Mouse (Mus musculus): Measurements from ENCODE around the gene Odaph. TPM values are rescaled to one million over a fixed set of nuclear protein-coding genes. Genes with fewer than 3 reads are reported as not detected.
"Not testable (repeated sequence)": the region's sequence is repeated elsewhere in the genome, so short reads cannot be mapped to it uniquely, and the experiment has no call there.

The Odaph gene
- not detected in 2 replicates for polyA plus RNA-seq (2016; fragmentation: Nextera tagmentation; extraction: Ambion mirVana)

- H3K27ac ChIP-seq, result no peak within 1 kb of the TSS
- no peaks in the 10 kb centered on the region for H3K9me3 ChIP-seq
- H3K9ac ChIP-seq, result no peak within 1 kb of the TSS
- no peak within 1 kb of the TSS for H3K4me2 ChIP-seq (replicated peaks)
- no peaks in the 10 kb centered on the region for H3K36me3 ChIP-seq
- no peaks in the 10 kb centered on the region for H3K4me1 ChIP-seq
- H3K27me3 ChIP-seq (replicated peaks), result no peaks in the 10 kb centered on the region
- H3K4me3 ChIP-seq, result no peak within 1 kb of the TSS
- no peak for ATAC-seq (ENCODE audit: low FRiP score, low read depth)
- WGBS, result 68% methylated on average over 4 of the region's 4 CpGs
Observed at GRCm38 (mm10) chr5:91987236-91987635, at the start of gene Odaph. Gene Odaph, plus strand, starts transcription at chr5:91987475.

GRCm38 (mm10) chr5:91945609-91946008 lies 41.7 kb upstream of the Odaph start:
- ATAC-seq (ENCODE audit: low FRiP score, low read depth), result not testable (repeated sequence)

GRCm38 (mm10) chr5:91947008-91947407 lies 40.3 kb upstream of the Odaph start:
- Histone ChIP-seq H3K27ac (no peak overlapping the region), H3K9ac (no peak overlapping the region), H3K4me3 (no peak overlapping the region), H3K4me1 (no peaks in the 10 kb centered on the region), H3K4me2 (replicated peaks) (no peak overlapping the region), H3K9me3 (no peaks in the 10 kb centered on the region), H3K36me3 (peaks cover 39% of the 10 kb centered on the region), H3K27me3 (replicated peaks) (no peaks in the 10 kb centered on the region)
- 97% methylated on average over 4 of the region's 4 CpGs for WGBS
- ATAC-seq (ENCODE audit: low FRiP score, low read depth), result no peak

More at GRCm38 (mm10) chr5:91945609-91946008, 41.7 kb upstream of the Odaph start:
- not testable (repeated sequence) for H3K4me3 ChIP-seq; H3K9me3 ChIP-seq; H3K27ac ChIP-seq; H3K4me1 ChIP-seq; H3K4me2 ChIP-seq (replicated peaks); H3K9ac ChIP-seq; H3K27me3 ChIP-seq (replicated peaks)
- WGBS, result 67% methylated on average over 1 of the region's 1 CpGs
- peaks cover 33% of the 10 kb centered on the region for H3K36me3 ChIP-seq

- 91% methylated on average over 7 of the region's 7 CpGs for WGBS
- Histone ChIP-seq H3K36me3 (peaks cover 49% of the 10 kb centered on the region), H3K9ac (no peak overlapping the region), H3K27ac (no peak overlapping the region), H3K4me2 (replicated peaks) (no peak overlapping the region), H3K4me3 (no peak overlapping the region), H3K4me1 (no peaks in the 10 kb centered on the region), H3K27me3 (replicated peaks) (no peaks in the 10 kb centered on the region), H3K9me3 (no peaks in the 10 kb centered on the region)
- ATAC-seq (ENCODE audit: low FRiP score, low read depth), result no peak
Observed at GRCm38 (mm10) chr5:91949441-91949840, 37.8 kb upstream of the Odaph start.

GRCm38 (mm10) chr5:91951404-91951803 lies 35.9 kb upstream of the Odaph start:
- H3K36me3 ChIP-seq, result peaks cover 52% of the 10 kb centered on the region
- no peaks in the 10 kb centered on the region for H3K9me3 ChIP-seq
- no peaks in the 10 kb centered on the region for H3K27me3 ChIP-seq (replicated peaks)
- no peak overlapping the region for H3K9ac ChIP-seq
- no peaks in the 10 kb centered on the region for H3K4me1 ChIP-seq
- H3K4me3 ChIP-seq, result no peak overlapping the region
- no peak overlapping the region for H3K4me2 ChIP-seq (replicated peaks)
- no peak overlapping the region for H3K27ac ChIP-seq
- ATAC-seq (ENCODE audit: low FRiP score, low read depth), result no peak

- H3K27me3 ChIP-seq (replicated peaks), result no peaks in the 10 kb centered on the region
- no peak overlapping the region for H3K4me3 ChIP-seq
- peaks cover 18% of the 10 kb centered on the region for H3K4me1 ChIP-seq
- no peak overlapping the region for H3K4me2 ChIP-seq (replicated peaks)
- peaks cover 25% of the 10 kb centered on the region for H3K36me3 ChIP-seq
- WGBS, result 91% methylated on average over 3 of the region's 3 CpGs
- H3K9me3 ChIP-seq, result no peaks in the 10 kb centered on the region
- no peak for ATAC-seq (ENCODE audit: low FRiP score, low read depth)
- no peak overlapping the region for H3K9ac ChIP-seq
- no peak overlapping the region for H3K27ac ChIP-seq
Observed at GRCm38 (mm10) chr5:91956991-91957760, 30.1 kb upstream of the Odaph start.

GRCm38 (mm10) chr5:91959096-91959495 lies 28.2 kb upstream of the Odaph start:
- Histone ChIP-seq H3K4me3 (no peak overlapping the region), H3K9me3 (no peaks in the 10 kb centered on the region), H3K36me3 (peaks cover 15% of the 10 kb centered on the region), H3K27me3 (replicated peaks) (no peaks in the 10 kb centered on the region), H3K4me2 (replicated peaks) (no peak overlapping the region), H3K9ac (no peak overlapping the region), H3K4me1 (peaks cover 18% of the 10 kb centered on the region), H3K27ac (no peak overlapping the region)
- WGBS, result 93% methylated on average over 1 of the region's 1 CpGs
- no peak for ATAC-seq (ENCODE audit: low FRiP score, low read depth)

GRCm38 (mm10) chr5:91959986-91960385 lies 27.3 kb upstream of the Odaph start:
- peaks cover 15% of the 10 kb centered on the region for H3K36me3 ChIP-seq
- peaks cover 18% of the 10 kb centered on the region for H3K4me1 ChIP-seq
- H3K4me3 ChIP-seq, result no peak overlapping the region
- no peaks in the 10 kb centered on the region for H3K9me3 ChIP-seq
- H3K27me3 ChIP-seq (replicated peaks), result no peaks in the 10 kb centered on the region
- 92% methylated on average over 1 of the region's 1 CpGs for WGBS
- H3K9ac ChIP-seq, result no peak overlapping the region
- no peak for ATAC-seq (ENCODE audit: low FRiP score, low read depth)
- H3K4me2 ChIP-seq (replicated peaks), result no peak overlapping the region
- no peak overlapping the region for H3K27ac ChIP-seq

GRCm38 (mm10) chr5:91960606-91961254 lies 26.5 kb upstream of the Odaph start:
- ATAC-seq (ENCODE audit: low FRiP score, low read depth), result no peak
- Histone ChIP-seq H3K9ac (no peak overlapping the region), H3K4me2 (replicated peaks) (peak overlapping the region; percentile 34), H3K9me3 (no peaks in the 10 kb centered on the region), H3K4me3 (no peak overlapping the region), H3K27ac (no peak overlapping the region), H3K27me3 (replicated peaks) (no peaks in the 10 kb centered on the region), H3K4me1 (peaks cover 18% of the 10 kb centered on the region), H3K36me3 (peaks cover 13% of the 10 kb centered on the region)
- WGBS, result 82% methylated on average over 3 of the region's 3 CpGs

- no peak for ATAC-seq (ENCODE audit: low FRiP score, low read depth)
- WGBS, result 84% methylated on average over 1 of the region's 1 CpGs
Observed at GRCm38 (mm10) chr5:91961370-91961769, 25.9 kb upstream of the Odaph start.

GRCm38 (mm10) chr5:91962259-91962638 lies 25.0 kb upstream of the Odaph start:
- WGBS, result under 1% methylated on average over 14 of the region's 14 CpGs
- Histone ChIP-seq H3K36me3 (peaks cover 2% of the 10 kb centered on the region), H3K4me2 (replicated peaks) (peak overlapping the region; percentile 72), H3K27ac (peak overlapping the region; percentile 89), H3K27me3 (replicated peaks) (no peaks in the 10 kb centered on the region), H3K4me1 (peaks cover 18% of the 10 kb centered on the region), H3K4me3 (peak overlapping the region; percentile 74), H3K9me3 (no peaks in the 10 kb centered on the region), H3K9ac (peak overlapping the region; percentile 76)
- ATAC-seq (ENCODE audit: low FRiP score, low read depth), result no peak

More at GRCm38 (mm10) chr5:91961370-91961769, 25.9 kb upstream of the Odaph start:
- no peak overlapping the region for H3K9ac ChIP-seq
- no peak overlapping the region for H3K27ac ChIP-seq
- H3K27me3 ChIP-seq (replicated peaks), result no peaks in the 10 kb centered on the region
- H3K4me1 ChIP-seq, result peaks cover 18% of the 10 kb centered on the region
- H3K36me3 ChIP-seq, result peaks cover 10% of the 10 kb centered on the region
- peak overlapping the region; percentile 72 for H3K4me2 ChIP-seq (replicated peaks)
- no peaks in the 10 kb centered on the region for H3K9me3 ChIP-seq
- H3K4me3 ChIP-seq, result 0 out of 2 replicates have a peak overlapping the region, but pooled peaks have one; percentile 74

- H3K27me3 ChIP-seq (replicated peaks), result no peaks in the 10 kb centered on the region
- peak; percentile 99 for ATAC-seq (ENCODE audit: low FRiP score, low read depth)
- peaks cover 18% of the 10 kb centered on the region for H3K4me1 ChIP-seq
- H3K4me2 ChIP-seq (replicated peaks), result peak within 1 kb of the TSS; percentile 72
- H3K9ac ChIP-seq, result peak within 1 kb of the TSS; percentile 76
- H3K4me3 ChIP-seq, result peak within 1 kb of the TSS; percentile 74
- no peaks in the 10 kb centered on the region for H3K36me3 ChIP-seq
- WGBS, result under 1% methylated on average over 65 of the region's 65 CpGs
- peak within 1 kb of the TSS; percentile 89 for H3K27ac ChIP-seq
- no peaks in the 10 kb centered on the region for H3K9me3 ChIP-seq
Observed at GRCm38 (mm10) chr5:91962639-91963440, 24.4 kb upstream of the Odaph start, which contains the start of gene Rchy1. Gene Rchy1, minus strand, starts transcription at chr5:91963068.
